Mouse (Mus musculus) liver, embryonic 14.5 days (tissue): Measurements from ENCODE around the gene Tekt4.

Experiments used
- CTCF ChIP-seq: IDR thresholded peaks from 2 replicates; pipeline ENCODE4 v1.5.1; 2016; ENCODE audit warnings: antibody characterized with exemption, low read depth, control low read depth
- EP300 ChIP-seq: IDR thresholded peaks from 2 replicates; pipeline ENCODE4 v1.6.1; 2016; ENCODE audit warnings: antibody characterized with exemption, low read depth

DNA sequence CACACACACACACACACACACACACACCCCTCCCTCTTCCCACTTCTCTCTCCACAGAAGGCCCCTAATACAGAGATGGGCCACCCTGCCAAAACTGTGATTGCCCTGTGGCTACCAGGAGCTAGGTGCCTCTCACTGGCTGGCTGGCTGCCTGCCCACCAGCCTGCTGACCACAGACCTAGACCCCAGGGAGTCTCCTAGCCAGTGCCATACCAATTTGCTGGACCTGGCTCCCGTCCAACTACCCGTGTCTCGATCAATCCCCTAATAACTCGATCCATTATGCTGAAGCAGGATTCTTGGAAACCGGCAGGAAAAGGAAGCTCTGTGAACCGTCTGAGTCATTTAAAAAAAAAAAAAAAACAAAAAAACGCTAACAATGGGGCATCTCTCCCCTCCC lies 43.6 kb upstream of the Tekt4 start:
- TF ChIP-seq CTCF (no peak), EP300 (no peak)
